Mouse (Mus musculus): ENCODE measurements at regions not wholly inside any gene's neighbourhood (a gene's known extent, or its start where the extent isn't known, plus 50 kb on each side); places are given as distances from the start of the nearest gene placed in this dataset.

GRCm38 (mm10) chr8:24240211-24240983 lies 485.3 kb downstream of the Adam3 start:
- TF ChIP-seq CTCF (IDR thresholded peaks at IDR 0.05; ENCODE audit: insufficient read depth, low read length), result no peak; the same call in 1 of the 2 replicates
- no peak for TF ChIP-seq POLR2A (IDR thresholded peaks at IDR 0.05; ENCODE audit: borderline replicate concordance, extremely low read depth, low read depth, low read length)
